In genomic region chr5:76135644-76136043, GRCm38 (mm10) we compare ENCODE assay signal across 11 mouse cellular contexts. TPM values are rescaled to one million over a fixed set of nuclear protein-coding genes. Genes with fewer than 3 reads are reported as not detected.
DNase-seq lines count a peak whose midpoint lies in the region; ATAC-seq and TF ChIP-seq lines count a peak whose summit lies in the region.
"Had no signal": no experiment of that assay in that cellular context is flagged by ENCODE, and none has a peak within 500 bp of the region (broad histone marks: within the 10 kb centered on the region; RNA-seq: fewer than 3 reads in every experiment).

No protein-coding gene starts in this region.

- no peak overlapping the region for H3K27ac ChIP-seq in forebrain, embryonic 11.5 days (ENCODE audit: low read depth, low read length)

- peaks cover 4% of the 10 kb centered on the region for H3K4me1 ChIP-seq in lung, adult 2 months (ENCODE audit: control insufficient read depth, insufficient read depth, low read length)
- H3K4me1 ChIP-seq in forebrain, embryonic 11.5 days (replicated peaks; ENCODE audit: control insufficient read depth, insufficient read depth, low read length) = peaks cover 5% of the 10 kb centered on the region

- intact Hi-C loops in gastrocnemius, postnatal 14 days (cut with DNase I; ENCODE audit: low total_unique reads) = no loop called here
- intact Hi-C loops in heart, postnatal 14 days (cut with DNase I) = no loop called here

- DNase-seq in gastrocnemius, postnatal 14 days = peak; percentile 37
- DNase-seq in gastrocnemius, postnatal 25 days = no peak
- peak; percentile 29 to 42 for DNase-seq in lung, adult 18-20 months
- no peak for DNase-seq in lung, adult 2 months
- peak; percentile 53 to 65 for DNase-seq in heart, postnatal 14 days
- DNase-seq in lung, postnatal 25 days (ENCODE audit: low spot score) = peak; percentile 39
- no peak for DNase-seq in forebrain, embryonic 11.5 days (ENCODE audit: low spot score)
- DNase-seq in right cerebral cortex, postnatal 10 days (ENCODE audit: low spot score in 2 of 2) = no peak
- DNase-seq: adrenal gland, postnatal 36 days; right cerebral cortex, adult 18-20 months; thymus, postnatal 25 days had no signal

- H3K36me3 ChIP-seq in forebrain, embryonic 11.5 days (ENCODE audit: control insufficient read depth, insufficient read depth, low read length) = no peaks in the 10 kb centered on the region

- no peak for TF ChIP-seq CTCF in lung, adult 2 months (IDR thresholded peaks at IDR 0.05; ENCODE audit: insufficient read depth, low read length)

- H3K4me3 ChIP-seq in lung, adult 2 months (replicated peaks; ENCODE audit: extremely low read depth, low read depth, low read length) = no peak overlapping the region
- H3K4me3 ChIP-seq in forebrain, embryonic 11.5 days (ENCODE audit: low read depth, low read length) = no peak overlapping the region

- no peak overlapping the region for H3K4me2 ChIP-seq in forebrain, embryonic 11.5 days (ENCODE audit: low read depth, low read length, severe bottlenecking)

- ATAC-seq in forebrain, embryonic 11.5 days (replicated peaks; ENCODE audit: low FRiP score) = no peak

- 73% methylated on average over 1 of the region's 1 CpGs for WGBS in lung, adult 2 months
- WGBS in forebrain, embryonic 11.5 days = 86% methylated on average over 1 of the region's 1 CpGs

- H3K27me3 ChIP-seq in forebrain, embryonic 11.5 days (ENCODE audit: control insufficient read depth, insufficient read depth, low read length) = no peaks in the 10 kb centered on the region

- H3K9ac ChIP-seq in forebrain, embryonic 11.5 days (ENCODE audit: low read length) = no peak overlapping the region

- H3K9me3 ChIP-seq in forebrain, embryonic 11.5 days (ENCODE audit: control insufficient read depth, low read length) = no peaks in the 10 kb centered on the region

- TF ChIP-seq POLR2A in lung, adult 2 months (IDR thresholded peaks at IDR 0.05; ENCODE audit: borderline replicate concordance, extremely low read depth, low read depth, low read length) = no peak

RNA-seq across cellular contexts. Expression of gene Srd5a3, which starts 4.4 kb away (rescaled TPM):
- total RNA-seq in gastrocnemius, postnatal 14 days (2021) = 1 to 10 TPM; 5.3 to 7.7 TPM
- 1 to 10 TPM; 3.5 to 3.7 TPM for total RNA-seq in gastrocnemius, postnatal 25 days (2021)
- polyA plus RNA-seq in lung, adult 2 months (2012; rRNA removed) = 160 and 211 TPM in 2 replicates
- 10 to 100 TPM; 11.2 to 15.0 TPM for total RNA-seq in heart, postnatal 14 days (2021)
- polyA plus RNA-seq in forebrain, embryonic 11.5 days (2014; fragmentation: Nextera tagmentation; extraction: Ambion mirVana) = 12.1 and 15.7 TPM in 2 replicates

RNA-seq across cellular contexts. Expression of gene Tmem165, which starts 48.0 kb away (rescaled TPM):
- total RNA-seq in gastrocnemius, postnatal 14 days (2021) = 10 to 100 TPM; 20.7 to 22.8 TPM
- 10 to 100 TPM; 12.8 to 18.0 TPM for total RNA-seq in gastrocnemius, postnatal 25 days (2021)
- 69.2 and 84.5 TPM in 2 replicates for polyA plus RNA-seq in lung, adult 2 months (2012; rRNA removed)
- 10 to 100 TPM; 26.8 to 30.4 TPM for total RNA-seq in heart, postnatal 14 days (2021)
- polyA plus RNA-seq in forebrain, embryonic 11.5 days (2014; fragmentation: Nextera tagmentation; extraction: Ambion mirVana) = 95.3 and 101 TPM in 2 replicates

Comparison
In these comparisons a context has a peak if more than half of its experiments do, and no peak if none do; other contexts are left out.
1. DNase-seq: peak in gastrocnemius, postnatal 14 days (single experiment), lung, adult 18-20 months (2 of 2), heart, postnatal 14 days (2 of 2) and lung, postnatal 25 days (single experiment); none in gastrocnemius, postnatal 25 days (single experiment), lung, adult 2 months (single experiment), forebrain, embryonic 11.5 days (single experiment) and right cerebral cortex, postnatal 10 days (0 of 2).